Mouse (Mus musculus): ENCODE data around the gene Fryl.
"Not testable (repeated sequence)": the region's sequence is repeated elsewhere in the genome, so short reads cannot be mapped to it uniquely, and the experiment has no call there.

Gene Fryl

GRCm38 (mm10) chr5:73008230-73008629, 248.2 kb downstream of the Fryl start:
- DNase-seq (ENCODE audit: low spot score), result not testable (repeated sequence)

- no peak for DNase-seq (ENCODE audit: low spot score)
These were observed 248.8 kb downstream of the Fryl start for GRCm38 (mm10) chr5:73007582-73007959.

- no peak for DNase-seq (ENCODE audit: low spot score)
These were observed 249.4 kb downstream of the Fryl start, which contains the start of gene Slc10a4 for GRCm38 (mm10) chr5:73006784-73007581. TSS of gene Slc10a4 (plus strand) at chr5:73006883.

- DNase-seq (ENCODE audit: low spot score), result no peak
These were observed 252.4 kb downstream of the Fryl start for GRCm38 (mm10) chr5:73004046-73004445.

GRCm38 (mm10) chr5:72998546-72998945, 257.9 kb downstream of the Fryl start:
- DNase-seq (ENCODE audit: low spot score), result not testable (repeated sequence)

- DNase-seq (ENCODE audit: low spot score), result no peak
These were observed 261.0 kb downstream of the Fryl start for GRCm38 (mm10) chr5:72995379-72995778.

GRCm38 (mm10) chr5:72994928-72995327, 261.5 kb downstream of the Fryl start:
- no peak for DNase-seq (ENCODE audit: low spot score)

- DNase-seq (ENCODE audit: low spot score), result no peak
These were observed 262.0 kb downstream of the Fryl start for GRCm38 (mm10) chr5:72994424-72994823.

- DNase-seq (ENCODE audit: low spot score), result no peak
These were observed 263.9 kb downstream of the Fryl start for GRCm38 (mm10) chr5:72992474-72992873.

- no peak for DNase-seq (ENCODE audit: low spot score)
These were observed 266.7 kb downstream of the Fryl start for GRCm38 (mm10) chr5:72989756-72990155.

- no peak for DNase-seq (ENCODE audit: low spot score)
These were observed 268.6 kb downstream of the Fryl start for GRCm38 (mm10) chr5:72987786-72988185.

- DNase-seq (ENCODE audit: low spot score), result peak; percentile 32
These were observed 272.3 kb downstream of the Fryl start for GRCm38 (mm10) chr5:72984091-72984490.

GRCm38 (mm10) chr5:72976539-72976938, 279.9 kb downstream of the Fryl start:
- DNase-seq (ENCODE audit: low spot score), result no peak

GRCm38 (mm10) chr5:72975996-72976395, 280.4 kb downstream of the Fryl start:
- no peak for DNase-seq (ENCODE audit: low spot score)

GRCm38 (mm10) chr5:72974602-72975001, 281.8 kb downstream of the Fryl start, which contains the start of gene Gm10135:
TSS of gene Gm10135 (minus strand) at chr5:72974702.
- DNase-seq (ENCODE audit: low spot score), result no peak

- no peak for DNase-seq (ENCODE audit: low spot score)
These were observed 283.5 kb downstream of the Fryl start for GRCm38 (mm10) chr5:72972934-72973333.

GRCm38 (mm10) chr5:72972435-72972834, 284.0 kb downstream of the Fryl start:
- no peak for DNase-seq (ENCODE audit: low spot score)
